Mouse (Mus musculus): ENCODE results near the gene Plekhj1. TPM values are rescaled to one million over a fixed set of nuclear protein-coding genes. Genes with fewer than 3 reads are reported as not detected.
A peak's percentile ranks its signal among the peaks of the same experiment; 100 is the strongest.

Gene Plekhj1
- total RNA-seq, 1 experiment = 77.2 TPM

GRCm38 (mm10) chr10:80808985-80809632 lies 10.7 kb upstream of the Plekhj1 start:
- DNase-seq (ENCODE audit: low read depth, low spot score) = no peak
- H3K9me3 ChIP-seq (ENCODE audit: control insufficient read depth, insufficient read depth, low read depth, low read length) = no peaks in the 10 kb centered on the region
- peaks cover 10 to 17% of the 10 kb centered on the region in 2 experiments; a peak in 3 of 4 replicates for H3K4me1 ChIP-seq (ENCODE audit: control insufficient read depth in 2 of 2, insufficient read depth in 2 of 2, low read length in 2 of 2, poor library complexity in 1 of 2)
- H3K9ac ChIP-seq (ENCODE audit: insufficient read depth, low read depth, low read length, poor library complexity, severe bottlenecking) = peak overlapping the region; percentile 34; the same call in 1 of the 2 replicates
- TF ChIP-seq CHD2 (IDR thresholded peaks at IDR 0.05; ENCODE audit: low read depth, low read length) = no peak
- TF ChIP-seq MAFK (IDR thresholded peaks at IDR 0.05; ENCODE audit: insufficient read depth, low read depth, low read length) = no peak
- no peak for TF ChIP-seq HCFC1 (IDR thresholded peaks at IDR 0.05; ENCODE audit: borderline replicate concordance, insufficient read depth, low read length)
- no peak for TF ChIP-seq ZNF384 (IDR thresholded peaks at IDR 0.05; ENCODE audit: low read depth, low read length)
- no peak for TF ChIP-seq ZC3H11A (IDR thresholded peaks at IDR 0.05; ENCODE audit: borderline replicate concordance, low read depth, low read length)
- in situ Hi-C loops (cut with MboI; ENCODE audit: low sequenced_read_pairs in 2 of 2, unreplicated experiment in 2 of 2) = no loop called here
- peaks cover 13% of the 10 kb centered on the region for H3K36me3 ChIP-seq (ENCODE audit: control insufficient read depth, insufficient read depth, low read length, poor library complexity, severe bottlenecking)
- H3K4me3 ChIP-seq (ENCODE audit: insufficient read depth in 1 of 2, low read depth in 1 of 2, low read length in 2 of 2, poor library complexity in 1 of 2, severe bottlenecking in 1 of 2) = peak overlapping the region; percentile 34 to 48; a peak in 3 of 4 replicates
- no peak overlapping the region for H3K27ac ChIP-seq (ENCODE audit: insufficient read depth, low read depth, low read length, poor library complexity, severe bottlenecking)

- Histone ChIP-seq H3K4me3 (ENCODE audit: insufficient read depth in 1 of 2, low read depth in 1 of 2, low read length in 2 of 2, poor library complexity in 1 of 2, severe bottlenecking in 1 of 2) (peak overlapping the region; percentile 34 to 48; a peak in 2 of 4 replicates), H3K4me1 (ENCODE audit: control insufficient read depth in 2 of 2, insufficient read depth in 2 of 2, low read length in 2 of 2, poor library complexity in 1 of 2) (peaks cover 10 to 17% of the 10 kb centered on the region in 2 experiments; a peak in 3 of 4 replicates), H3K27ac (ENCODE audit: insufficient read depth, low read depth, low read length, poor library complexity, severe bottlenecking) (no peak overlapping the region), H3K9ac (ENCODE audit: insufficient read depth, low read depth, low read length, poor library complexity, severe bottlenecking) (peak overlapping the region; percentile 34), H3K36me3 (ENCODE audit: control insufficient read depth, insufficient read depth, low read length, poor library complexity, severe bottlenecking) (peaks cover 21% of the 10 kb centered on the region), H3K9me3 (ENCODE audit: control insufficient read depth, insufficient read depth, low read depth, low read length) (no peaks in the 10 kb centered on the region)
- TF ChIP-seq ZNF384 (IDR thresholded peaks at IDR 0.05; ENCODE audit: low read depth, low read length) (no peak), ZC3H11A (IDR thresholded peaks at IDR 0.05; ENCODE audit: borderline replicate concordance, low read depth, low read length) (no peak), HCFC1 (IDR thresholded peaks at IDR 0.05; ENCODE audit: borderline replicate concordance, insufficient read depth, low read length) (no peak), MAFK (IDR thresholded peaks at IDR 0.05; ENCODE audit: insufficient read depth, low read depth, low read length) (no peak), CHD2 (IDR thresholded peaks at IDR 0.05; ENCODE audit: low read depth, low read length) (no peak)
- in situ Hi-C loops (cut with MboI; ENCODE audit: low sequenced_read_pairs in 2 of 2, unreplicated experiment in 2 of 2) = no loop called here
- DNase-seq (ENCODE audit: low read depth, low spot score) = no peak
Measured at GRCm38 (mm10) chr10:80808099-80808984, 9.9 kb upstream of the Plekhj1 start.

GRCm38 (mm10) chr10:80807057-80807627 lies 8.7 kb upstream of the Plekhj1 start:
- peak overlapping the region; percentile 60 for H3K9ac ChIP-seq (ENCODE audit: insufficient read depth, low read depth, low read length, poor library complexity, severe bottlenecking)
- TF ChIP-seq ZC3H11A (IDR thresholded peaks at IDR 0.05; ENCODE audit: borderline replicate concordance, low read depth, low read length) (no peak), ZNF384 (IDR thresholded peaks at IDR 0.05; ENCODE audit: low read depth, low read length) (no peak), CHD2 (IDR thresholded peaks at IDR 0.05; ENCODE audit: low read depth, low read length) (no peak), MAFK (IDR thresholded peaks at IDR 0.05; ENCODE audit: insufficient read depth, low read depth, low read length) (no peak), HCFC1 (IDR thresholded peaks at IDR 0.05; ENCODE audit: borderline replicate concordance, insufficient read depth, low read length) (no peak)
- DNase-seq (ENCODE audit: low read depth, low spot score) = no peak
- peak overlapping the region; percentile 57 to 67 for H3K4me3 ChIP-seq (ENCODE audit: insufficient read depth in 1 of 2, low read depth in 1 of 2, low read length in 2 of 2, poor library complexity in 1 of 2, severe bottlenecking in 1 of 2)
- peaks cover 10 to 17% of the 10 kb centered on the region in 2 experiments; a peak in 3 of 4 replicates for H3K4me1 ChIP-seq (ENCODE audit: control insufficient read depth in 2 of 2, insufficient read depth in 2 of 2, low read length in 2 of 2, poor library complexity in 1 of 2)
- H3K9me3 ChIP-seq (ENCODE audit: control insufficient read depth, insufficient read depth, low read depth, low read length) = no peaks in the 10 kb centered on the region
- in situ Hi-C loops (cut with MboI; ENCODE audit: low sequenced_read_pairs in 2 of 2, unreplicated experiment in 2 of 2) = no loop called here
- H3K36me3 ChIP-seq (ENCODE audit: control insufficient read depth, insufficient read depth, low read length, poor library complexity, severe bottlenecking) = peaks cover 33% of the 10 kb centered on the region
- H3K27ac ChIP-seq (ENCODE audit: insufficient read depth, low read depth, low read length, poor library complexity, severe bottlenecking) = no peak overlapping the region

- Histone ChIP-seq H3K9me3 (ENCODE audit: control insufficient read depth, insufficient read depth, low read depth, low read length) (no peaks in the 10 kb centered on the region), H3K4me1 (ENCODE audit: control insufficient read depth in 2 of 2, insufficient read depth in 2 of 2, low read length in 2 of 2, poor library complexity in 1 of 2) (peaks cover 10 to 22% of the 10 kb centered on the region in 2 experiments; a peak in 3 of 4 replicates), H3K27ac (ENCODE audit: insufficient read depth, low read depth, low read length, poor library complexity, severe bottlenecking) (no peak overlapping the region), H3K36me3 (ENCODE audit: control insufficient read depth, insufficient read depth, low read length, poor library complexity, severe bottlenecking) (peaks cover 39% of the 10 kb centered on the region), H3K4me3 (ENCODE audit: insufficient read depth in 1 of 2, low read depth in 1 of 2, low read length in 2 of 2, poor library complexity in 1 of 2, severe bottlenecking in 1 of 2) (peak overlapping the region; percentile 57 to 67), H3K9ac (ENCODE audit: insufficient read depth, low read depth, low read length, poor library complexity, severe bottlenecking) (peak overlapping the region; percentile 60)
- DNase-seq (ENCODE audit: low read depth, low spot score) = no peak
- in situ Hi-C loops (cut with MboI; ENCODE audit: low sequenced_read_pairs in 2 of 2, unreplicated experiment in 2 of 2) = no loop called here
- TF ChIP-seq MAFK (IDR thresholded peaks at IDR 0.05; ENCODE audit: insufficient read depth, low read depth, low read length) (no peak), HCFC1 (IDR thresholded peaks at IDR 0.05; ENCODE audit: borderline replicate concordance, insufficient read depth, low read length) (no peak), ZC3H11A (IDR thresholded peaks at IDR 0.05; ENCODE audit: borderline replicate concordance, low read depth, low read length) (no peak)
Measured at GRCm38 (mm10) chr10:80806341-80807056, 8.1 kb upstream of the Plekhj1 start.
